Mouse (Mus musculus) stomach, postnatal 0 days (tissue): ENCODE measurements at regions not wholly inside any gene's neighbourhood (a gene's known extent, or its start where the extent isn't known, plus 50 kb on each side); places are given as distances from the start of the nearest gene placed in this dataset.

Experiments
- ATAC-seq: fragments of 200-750 bp; cut with Nextera tagmentation; 2 replicates; pipeline ENCODE4 v1.8.0; 2017; ENCODE audit not compliant: low FRiP score, low TSS enrichment
- DNase-seq: peaks from one replicate; pipeline ENCODE4 v3.0.0-alpha.2; 2016; ENCODE audit warnings: low spot score
- H3K27ac ChIP-seq: fragments of 300-500 bp; sonication (generic); replicated peaks from 2 replicates; pipeline ENCODE4 v1.5.1; 2014; ENCODE audit warnings: mild to moderate bottlenecking, control low read depth
- H3K27me3 ChIP-seq: fragments of 300-500 bp; sonication (generic); 2 replicates; pipeline ENCODE4 v1.6.1; 2014; ENCODE audit warnings: low read length; ENCODE audit not compliant: control insufficient read depth, insufficient read depth
- H3K36me3 ChIP-seq: fragments of 300-500 bp; sonication (generic); 2 replicates; pipeline ENCODE4 v1.6.1; 2014; ENCODE audit warnings: low read length, mixed read lengths; ENCODE audit not compliant: control insufficient read depth, insufficient read depth
- H3K4me1 ChIP-seq: fragments of 300-500 bp; sonication (generic); replicated peaks from 2 replicates; pipeline ENCODE4 v1.6.1; 2014; ENCODE audit warnings: antibody characterized with exemption; ENCODE audit not compliant: control insufficient read depth, insufficient read depth
- H3K4me2 ChIP-seq: fragments of 300-500 bp; sonication (generic); replicated peaks from 2 replicates; pipeline ENCODE4 v1.6.1; 2014; ENCODE audit warnings: low read depth, mild to moderate bottlenecking, control low read depth, moderate library complexity
- H3K4me3 ChIP-seq: fragments of 300-500 bp; sonication (generic); 2 replicates; pipeline ENCODE4 v1.5.1; 2014; ENCODE audit warnings: low read depth, low read length, control low read depth
- H3K9ac ChIP-seq: fragments of 300-500 bp; sonication (generic); 2 replicates; pipeline ENCODE4 v1.6.1; 2014; ENCODE audit warnings: mild to moderate bottlenecking, low read length, control low read depth, mixed read lengths
- H3K9me3 ChIP-seq: fragments of 300-500 bp; sonication (generic); 2 replicates; pipeline ENCODE4 v1.6.1; 2016; ENCODE audit warnings: low read length; ENCODE audit not compliant: control insufficient read depth
- CTCF ChIP-seq: IDR thresholded peaks from 2 replicates; pipeline ENCODE4 v1.5.1; 2016; ENCODE audit warnings: antibody characterized with exemption, low read depth, mild to moderate bottlenecking, moderate library complexity
- EP300 ChIP-seq: optimal IDR thresholded peaks from 2 replicates; pipeline ENCODE3; 2016; ENCODE audit warnings: antibody characterized with exemption
- WGBS: fragments of 180-500 bp; shearing (Covaris S2); extraction: QIAGEN DNeasy Blood & Tissue Kit; methylation state at CpG from one replicate; pipeline ENCODE4 v1.1.7; 2014; 5-methylcytosine and 5-hydroxymethylcytosine counted together

DNA sequence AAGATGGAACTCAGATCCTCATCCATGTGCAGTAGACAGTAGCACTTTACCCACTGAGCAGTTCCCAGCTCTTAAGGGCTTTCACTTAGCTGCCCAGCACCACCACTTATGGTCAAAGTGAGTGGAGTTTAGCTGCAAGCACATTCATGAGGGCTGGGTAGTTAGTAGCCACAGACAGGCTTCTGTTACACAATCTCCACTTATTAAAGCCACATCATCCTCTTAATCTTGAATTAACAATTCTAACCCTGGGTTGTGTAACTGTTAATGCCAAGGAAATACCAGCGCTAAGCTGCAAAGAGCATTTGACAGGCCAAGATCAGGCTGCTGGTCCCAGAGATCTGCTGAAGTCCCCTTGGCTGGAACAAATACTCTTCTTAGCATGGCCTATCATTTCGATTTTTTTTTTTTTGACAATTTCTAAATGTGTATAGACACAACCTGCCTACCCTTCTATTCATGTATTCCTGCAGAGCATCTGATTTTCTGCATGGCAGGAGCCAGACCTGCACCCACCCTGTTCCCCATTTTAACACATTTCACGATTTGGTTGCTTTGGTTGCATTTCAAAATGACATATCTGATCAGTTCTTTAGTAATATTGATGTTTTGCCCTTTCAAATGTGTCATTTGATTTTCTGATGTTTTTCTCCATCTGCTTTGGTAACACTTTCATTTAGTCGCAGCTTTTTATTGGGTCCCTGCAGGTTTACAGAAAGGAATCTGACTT lies 500.2 kb upstream of the Plxna2 start:
- Histone ChIP-seq H3K4me3 (no peak overlapping the region), H3K4me2 (no peak overlapping the region), H3K4me1 (no peaks in the 10 kb centered on the region), H3K36me3 (no peaks in the 10 kb centered on the region), H3K27ac (no peak overlapping the region), H3K9ac (no peak overlapping the region), H3K27me3 (no peaks in the 10 kb centered on the region), H3K9me3 (no peaks in the 10 kb centered on the region)
- no peak for DNase-seq
- no peak for TF ChIP-seq EP300
- TF ChIP-seq CTCF, result no peak
- 76% methylated on average over 4 of the region's 4 CpGs for WGBS
- no peak for ATAC-seq

- no peak for TF ChIP-seq EP300
- TF ChIP-seq CTCF, result no peak
- Histone ChIP-seq H3K9me3 (no peaks in the 10 kb centered on the region), H3K4me2 (no peak overlapping the region), H3K4me3 (no peak overlapping the region), H3K27me3 (no peaks in the 10 kb centered on the region), H3K27ac (no peak overlapping the region), H3K9ac (no peak overlapping the region), H3K4me1 (no peaks in the 10 kb centered on the region), H3K36me3 (no peaks in the 10 kb centered on the region)
- 70% methylated on average over 1 of the region's 1 CpGs for whole genome bisulfite sequencing
- DNase-seq (no peak), ATAC-seq (no peak)
Measured at GRCm38 (mm10) chr1:194114399-194114798, 503.6 kb upstream of the Plxna2 start.

GRCm38 (mm10) chr1:194111931-194112330 lies 506.1 kb upstream of the Plxna2 start:
- Histone ChIP-seq H3K36me3 (no peaks in the 10 kb centered on the region), H3K4me3 (no peak overlapping the region), H3K9ac (no peak overlapping the region), H3K4me2 (no peak overlapping the region), H3K9me3 (no peaks in the 10 kb centered on the region), H3K27me3 (no peaks in the 10 kb centered on the region), H3K4me1 (no peaks in the 10 kb centered on the region), H3K27ac (no peak overlapping the region)
- no peak for DNase-seq
- WGBS, result 67% methylated on average over 2 of the region's 2 CpGs
- no peak for ATAC-seq
- TF ChIP-seq EP300 (no peak), CTCF (no peak)

DNA sequence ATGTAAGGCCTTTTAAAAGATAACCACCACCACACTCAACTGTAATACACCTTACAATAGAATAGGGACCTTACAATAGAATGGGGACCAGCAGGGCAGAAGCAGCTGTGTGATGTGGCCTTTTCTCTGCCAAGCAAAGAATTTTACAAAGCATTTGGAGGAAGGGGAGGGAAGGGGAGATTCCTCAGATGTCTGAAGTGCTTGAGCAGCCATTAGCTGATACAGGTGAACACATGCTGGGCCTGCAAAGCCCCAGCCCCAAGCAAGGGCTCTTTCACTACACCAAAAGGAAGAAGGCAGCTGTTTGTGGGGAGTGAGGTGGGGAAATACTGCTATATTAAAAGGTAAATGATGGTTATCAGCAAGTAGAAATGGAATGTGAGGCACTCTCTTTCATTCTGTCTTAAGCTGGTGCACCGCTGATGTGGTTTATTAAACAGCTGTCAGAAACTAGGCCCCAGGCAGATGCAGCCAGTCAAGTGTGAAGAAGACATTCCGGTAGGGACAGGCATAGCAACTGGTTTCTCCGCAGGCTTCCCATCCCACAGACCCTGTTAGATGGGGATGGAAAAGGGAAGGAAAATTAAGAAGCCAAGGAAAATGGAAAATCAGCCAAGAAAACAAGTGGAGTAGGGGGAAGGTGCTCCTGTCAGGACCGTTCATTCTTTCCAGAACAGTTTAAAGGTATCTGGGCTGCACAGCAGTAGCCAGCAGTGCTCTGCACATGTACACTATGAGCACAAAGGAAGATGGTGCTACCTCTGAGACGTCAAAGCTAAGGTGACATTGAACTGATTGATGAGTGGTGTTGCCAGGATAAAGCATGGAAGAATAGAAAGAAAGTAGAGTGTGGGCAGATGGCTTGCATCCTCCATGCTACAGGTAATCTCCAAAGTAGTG lies 508.6 kb upstream of the Plxna2 start:
- TF ChIP-seq EP300 (no peak), CTCF (no peak)

GRCm38 (mm10) chr1:194108132-194108531 lies 509.9 kb upstream of the Plxna2 start:
- ATAC-seq, result no peak
- H3K4me1 ChIP-seq, result no peaks in the 10 kb centered on the region
- H3K27me3 ChIP-seq, result no peaks in the 10 kb centered on the region
- H3K4me2 ChIP-seq, result no peak overlapping the region
- H3K9me3 ChIP-seq, result no peaks in the 10 kb centered on the region
- DNase-seq, result no peak
- WGBS, result 38% methylated on average over 2 of the region's 2 CpGs
- no peak overlapping the region for H3K4me3 ChIP-seq
- TF ChIP-seq CTCF (no peak), EP300 (no peak)
- no peak overlapping the region for H3K9ac ChIP-seq
- H3K27ac ChIP-seq, result no peak overlapping the region
- no peaks in the 10 kb centered on the region for H3K36me3 ChIP-seq

More for the DNA sequence above, 508.6 kb upstream of the Plxna2 start:
- no peak overlapping the region for H3K9ac ChIP-seq
- no peaks in the 10 kb centered on the region for H3K36me3 ChIP-seq
- WGBS, result 56% methylated on average over 5 of the region's 5 CpGs
- no peaks in the 10 kb centered on the region for H3K27me3 ChIP-seq
- no peak overlapping the region for H3K4me3 ChIP-seq
- H3K4me2 ChIP-seq, result no peak overlapping the region
- H3K4me1 ChIP-seq, result no peaks in the 10 kb centered on the region
- DNase-seq (no peak), ATAC-seq (no peak)
- no peaks in the 10 kb centered on the region for H3K9me3 ChIP-seq
- no peak overlapping the region for H3K27ac ChIP-seq
